Mouse (Mus musculus): Measurements from ENCODE around the gene Fgd3. TPM values are rescaled to one million over a fixed set of nuclear protein-coding genes. Genes with fewer than 3 reads are reported as not detected.

The Fgd3 gene
- polyA plus RNA-seq, 1 experiment from 2014 or later, result 1.9 TPM

- Histone ChIP-seq H3K9me3 (no peaks in the 10 kb centered on the region), H3K27me3 (no peaks in the 10 kb centered on the region), H3K9ac (no peak overlapping the region), H3K36me3 (no peaks in the 10 kb centered on the region), H3K4me1 (replicated peaks) (peaks cover 30% of the 10 kb centered on the region), H3K4me2 (no peak overlapping the region), H3K4me3 (no peak overlapping the region), H3K27ac (replicated peaks) (no peak overlapping the region)
- no peak for ATAC-seq (ENCODE audit: low FRiP score, low read depth)
- 77% methylated on average over 7 of the region's 7 CpGs for WGBS
Measured at GRCm38 (mm10) chr13:49338893-49339546, 18.9 kb upstream of the Fgd3 start.

- Histone ChIP-seq H3K4me3 (no peak overlapping the region), H3K4me2 (no peak overlapping the region), H3K27me3 (no peaks in the 10 kb centered on the region), H3K4me1 (replicated peaks) (peaks cover 8% of the 10 kb centered on the region), H3K27ac (replicated peaks) (peak overlapping the region; percentile 37; the same call in 1 of the 2 replicates), H3K9me3 (no peaks in the 10 kb centered on the region), H3K36me3 (no peaks in the 10 kb centered on the region), H3K9ac (no peak overlapping the region)
- whole genome bisulfite sequencing, result 79% methylated on average over 12 of the region's 12 CpGs
- ATAC-seq (ENCODE audit: low FRiP score, low read depth), result peak; percentile 29; the same call in 1 of the 2 replicates
Measured at GRCm38 (mm10) chr13:49335077-49335982, 15.2 kb upstream of the Fgd3 start.

GRCm38 (mm10) chr13:49333250-49333649, 13.1 kb upstream of the Fgd3 start:
- WGBS, result 76% methylated on average over 2 of the region's 2 CpGs
- Histone ChIP-seq H3K4me3 (no peak overlapping the region), H3K9me3 (no peaks in the 10 kb centered on the region), H3K9ac (no peak overlapping the region), H3K4me1 (replicated peaks) (no peaks in the 10 kb centered on the region), H3K27ac (replicated peaks) (no peak overlapping the region), H3K27me3 (no peaks in the 10 kb centered on the region), H3K36me3 (no peaks in the 10 kb centered on the region), H3K4me2 (no peak overlapping the region)
- ATAC-seq (ENCODE audit: low FRiP score, low read depth), result no peak

- Histone ChIP-seq H3K27me3 (peaks cover 5% of the 10 kb centered on the region; the same call in 1 of the 2 replicates), H3K4me2 (no peak overlapping the region), H3K4me3 (no peak overlapping the region), H3K36me3 (no peaks in the 10 kb centered on the region), H3K9ac (no peak overlapping the region), H3K9me3 (no peaks in the 10 kb centered on the region), H3K27ac (replicated peaks) (no peak overlapping the region), H3K4me1 (replicated peaks) (no peaks in the 10 kb centered on the region)
- no peak for ATAC-seq (ENCODE audit: low FRiP score, low read depth)
- WGBS, result 80% methylated on average over 4 of the region's 4 CpGs
Measured at GRCm38 (mm10) chr13:49328101-49328500, 8.0 kb upstream of the Fgd3 start.

GRCm38 (mm10) chr13:49326246-49327206, 6.4 kb upstream of the Fgd3 start:
- 66% methylated on average over 6 of the region's 6 CpGs for WGBS

GRCm38 (mm10) chr13:49324871-49325270, 4.8 kb upstream of the Fgd3 start:
- peaks cover 7% of the 10 kb centered on the region; the same call in 1 of the 2 replicates for H3K27me3 ChIP-seq
- H3K36me3 ChIP-seq, result no peaks in the 10 kb centered on the region
- ATAC-seq (ENCODE audit: low FRiP score, low read depth), result no peak
- H3K4me3 ChIP-seq, result no peak overlapping the region
- H3K9me3 ChIP-seq, result no peaks in the 10 kb centered on the region
- H3K4me1 ChIP-seq (replicated peaks), result peaks cover 9% of the 10 kb centered on the region
- no peak overlapping the region for H3K9ac ChIP-seq
- 90% methylated on average over 5 of the region's 5 CpGs for WGBS
- no peak overlapping the region for H3K27ac ChIP-seq (replicated peaks)
- H3K4me2 ChIP-seq, result no peak overlapping the region

More at GRCm38 (mm10) chr13:49326246-49327206, 6.4 kb upstream of the Fgd3 start:
- Histone ChIP-seq H3K27me3 (peaks cover 7% of the 10 kb centered on the region; the same call in 1 of the 2 replicates), H3K9me3 (no peaks in the 10 kb centered on the region), H3K36me3 (no peaks in the 10 kb centered on the region), H3K4me3 (no peak overlapping the region), H3K27ac (replicated peaks) (no peak overlapping the region), H3K4me1 (replicated peaks) (no peaks in the 10 kb centered on the region), H3K9ac (no peak overlapping the region), H3K4me2 (no peak overlapping the region)
- peak; percentile 54 for ATAC-seq (ENCODE audit: low FRiP score, low read depth)

- Histone ChIP-seq H3K36me3 (no peaks in the 10 kb centered on the region), H3K9ac (no peak overlapping the region), H3K4me3 (no peak overlapping the region), H3K27ac (replicated peaks) (no peak overlapping the region), H3K9me3 (no peaks in the 10 kb centered on the region), H3K4me1 (replicated peaks) (peaks cover 19% of the 10 kb centered on the region), H3K4me2 (no peak overlapping the region), H3K27me3 (peaks cover 7% of the 10 kb centered on the region; the same call in 1 of the 2 replicates)
- ATAC-seq (ENCODE audit: low FRiP score, low read depth), result no peak
- whole genome bisulfite sequencing, result 92% methylated on average over 5 of the region's 5 CpGs
Measured at GRCm38 (mm10) chr13:49322739-49323138, 2.6 kb upstream of the Fgd3 start.

GRCm38 (mm10) chr13:49322169-49322568, 2.1 kb upstream of the Fgd3 start:
- Histone ChIP-seq H3K27ac (replicated peaks) (no peak overlapping the region), H3K4me1 (replicated peaks) (peaks cover 25% of the 10 kb centered on the region), H3K9ac (no peak overlapping the region), H3K27me3 (peaks cover 7% of the 10 kb centered on the region; the same call in 1 of the 2 replicates), H3K9me3 (no peaks in the 10 kb centered on the region), H3K4me2 (no peak overlapping the region), H3K4me3 (no peak overlapping the region), H3K36me3 (no peaks in the 10 kb centered on the region)
- 72% methylated on average over 5 of the region's 5 CpGs for WGBS
- no peak for ATAC-seq (ENCODE audit: low FRiP score, low read depth)

GRCm38 (mm10) chr13:49321452-49321851, 1.3 kb upstream of the Fgd3 start:
- Histone ChIP-seq H3K27me3 (peaks cover 7% of the 10 kb centered on the region; the same call in 1 of the 2 replicates), H3K27ac (replicated peaks) (no peak overlapping the region), H3K4me3 (no peak overlapping the region), H3K9me3 (no peaks in the 10 kb centered on the region), H3K36me3 (no peaks in the 10 kb centered on the region), H3K4me1 (replicated peaks) (peaks cover 31% of the 10 kb centered on the region), H3K9ac (no peak overlapping the region), H3K4me2 (no peak overlapping the region)
- ATAC-seq (ENCODE audit: low FRiP score, low read depth), result no peak
- WGBS, result 72% methylated on average over 3 of the region's 3 CpGs

- Histone ChIP-seq H3K4me1 (replicated peaks) (peaks cover 33% of the 10 kb centered on the region), H3K9ac (peak overlapping the region; percentile 43), H3K4me2 (peak overlapping the region; percentile 66), H3K4me3 (peak overlapping the region; percentile 38), H3K36me3 (no peaks in the 10 kb centered on the region), H3K27me3 (peaks cover 7% of the 10 kb centered on the region; the same call in 1 of the 2 replicates), H3K9me3 (no peaks in the 10 kb centered on the region), H3K27ac (replicated peaks) (no peak overlapping the region)
- ATAC-seq (ENCODE audit: low FRiP score, low read depth), result peak; percentile 49
- 42% methylated on average over 1 of the region's 1 CpGs for WGBS
Measured at GRCm38 (mm10) chr13:49320514-49320913, 403 bp upstream of the Fgd3 start.

GRCm38 (mm10) chr13:49317914-49318313, 2.2 kb downstream of the Fgd3 start:
- Histone ChIP-seq H3K27ac (replicated peaks) (no peak overlapping the region), H3K36me3 (no peaks in the 10 kb centered on the region), H3K9me3 (no peaks in the 10 kb centered on the region), H3K4me1 (replicated peaks) (peaks cover 33% of the 10 kb centered on the region), H3K27me3 (0 out of 2 replicates have a peak, but pooled peaks cover under 1% of the 10 kb centered on the region), H3K4me2 (peak overlapping the region; percentile 66), H3K4me3 (no peak overlapping the region), H3K9ac (no peak overlapping the region)
- ATAC-seq (ENCODE audit: low FRiP score, low read depth), result no peak
- 85% methylated on average over 7 of the region's 7 CpGs for WGBS
